Mouse (Mus musculus): ENCODE results near the gene Llgl2. TPM values are rescaled to one million over a fixed set of nuclear protein-coding genes. Genes with fewer than 3 reads are reported as not detected.

Gene Llgl2
- polyA plus RNA-seq, 1 experiment from 2014 or later: 6.2 TPM

DNA sequence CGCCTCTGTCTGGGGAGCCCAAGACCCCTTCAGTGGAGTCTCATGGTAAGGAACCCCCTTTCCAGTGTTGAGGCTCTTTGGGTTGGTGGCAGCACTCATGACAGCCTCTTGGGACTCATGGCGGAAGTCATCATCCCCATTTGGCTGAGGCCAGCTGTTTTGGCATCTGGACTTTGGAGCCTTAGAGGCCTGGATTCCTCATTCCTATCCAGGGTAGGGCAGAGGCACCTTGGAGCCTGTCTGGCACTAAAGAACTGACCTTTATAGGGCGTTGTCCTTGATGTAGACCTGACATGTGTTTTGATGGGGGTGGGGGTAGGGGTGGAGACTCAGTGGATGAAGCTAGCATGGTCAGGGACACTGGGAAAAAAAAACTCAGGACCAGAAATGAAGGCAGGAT lies 60.5 kb downstream of the Llgl2 start:
- 99% methylated on average over 3 of the region's 3 CpGs for WGBS
- H3K4me2 ChIP-seq (ENCODE audit: low read depth, severe bottlenecking): no peak overlapping the region
- no peak overlapping the region for H3K9ac ChIP-seq (ENCODE audit: low read length)
- peaks cover 10% of the 10 kb centered on the region for H3K27me3 ChIP-seq (ENCODE audit: control insufficient read depth, insufficient read depth, low read length)
- H3K9me3 ChIP-seq (ENCODE audit: control insufficient read depth, low read length): no peaks in the 10 kb centered on the region
- H3K4me1 ChIP-seq (ENCODE audit: control insufficient read depth, insufficient read depth, low read length): no peaks in the 10 kb centered on the region
- H3K27ac ChIP-seq (replicated peaks; ENCODE audit: low read depth, low read length): no peak overlapping the region
- no peak overlapping the region for H3K4me3 ChIP-seq (ENCODE audit: low read depth, low read length)
- no peaks in the 10 kb centered on the region for H3K36me3 ChIP-seq (ENCODE audit: control insufficient read depth, insufficient read depth, low read length)
- ATAC-seq (ENCODE audit: insufficient number of reproducible peaks, low FRiP score, low TSS enrichment, low read depth) (no peak), DNase-seq (ENCODE audit: low spot score) (no peak)

DNA sequence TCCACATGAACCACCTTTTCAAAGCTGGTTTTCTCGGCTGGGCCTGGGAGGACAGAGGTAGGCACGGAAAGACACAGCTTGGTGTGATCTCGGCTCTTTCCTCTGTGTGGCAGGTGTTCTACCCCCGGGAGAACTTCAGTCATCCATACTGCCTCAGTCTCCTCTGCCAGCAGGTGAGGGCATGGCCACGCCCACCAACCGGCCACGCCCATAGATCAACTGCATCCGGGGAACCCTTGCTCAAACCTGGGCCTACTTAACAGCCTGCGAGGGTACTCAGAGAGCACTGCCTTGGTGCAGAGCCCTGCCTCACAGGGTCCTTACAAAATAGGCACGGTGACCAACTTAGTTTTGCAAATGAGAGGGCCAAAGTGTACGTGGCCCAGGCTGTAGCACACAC lies 61.4 kb downstream of the Llgl2 start:
- Histone ChIP-seq H3K27me3 (ENCODE audit: control insufficient read depth, insufficient read depth, low read length) (peaks cover 10% of the 10 kb centered on the region), H3K4me3 (ENCODE audit: low read depth, low read length) (no peak overlapping the region), H3K9me3 (ENCODE audit: control insufficient read depth, low read length) (no peaks in the 10 kb centered on the region), H3K9ac (ENCODE audit: low read length) (no peak overlapping the region), H3K36me3 (ENCODE audit: control insufficient read depth, insufficient read depth, low read length) (no peaks in the 10 kb centered on the region), H3K27ac (replicated peaks; ENCODE audit: low read depth, low read length) (no peak overlapping the region), H3K4me2 (ENCODE audit: low read depth, severe bottlenecking) (no peak overlapping the region), H3K4me1 (ENCODE audit: control insufficient read depth, insufficient read depth, low read length) (no peaks in the 10 kb centered on the region)
- 75% methylated on average over 11 of the region's 11 CpGs for whole genome bisulfite sequencing
- ATAC-seq (ENCODE audit: insufficient number of reproducible peaks, low FRiP score, low TSS enrichment, low read depth) (no peak), DNase-seq (ENCODE audit: low spot score) (no peak)

DNA sequence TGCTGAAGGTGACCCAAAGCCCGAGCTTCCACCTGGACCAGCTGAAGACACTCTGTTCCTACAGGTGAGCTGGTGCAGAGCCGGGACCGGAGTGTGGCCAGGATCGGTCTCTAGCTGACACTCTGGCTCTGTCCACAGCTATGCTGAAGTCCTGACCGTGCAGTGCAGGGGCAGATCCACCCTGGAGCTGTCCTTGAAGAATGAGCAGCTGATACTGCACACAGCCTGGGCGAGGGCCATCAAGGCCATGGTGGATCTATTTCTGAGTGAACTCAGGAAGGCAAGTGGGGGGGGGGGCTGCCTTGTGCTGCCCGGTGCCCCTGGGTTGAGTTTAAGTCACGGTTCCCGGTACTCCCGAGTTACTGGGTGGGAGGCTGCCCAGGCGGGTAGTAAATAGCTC lies 62.6 kb downstream of the Llgl2 start:
- WGBS: 89% methylated on average over 11 of the region's 11 CpGs
- ATAC-seq (ENCODE audit: insufficient number of reproducible peaks, low FRiP score, low TSS enrichment, low read depth): 0 out of 2 replicates have a peak, but pooled peaks have one; percentile 18
- no peak overlapping the region for H3K4me3 ChIP-seq (ENCODE audit: low read depth, low read length)
- DNase-seq (ENCODE audit: low spot score): no peak
- H3K9me3 ChIP-seq (ENCODE audit: control insufficient read depth, low read length): no peaks in the 10 kb centered on the region
- peaks cover 10% of the 10 kb centered on the region for H3K27me3 ChIP-seq (ENCODE audit: control insufficient read depth, insufficient read depth, low read length)
- no peak overlapping the region for H3K9ac ChIP-seq (ENCODE audit: low read length)
- H3K27ac ChIP-seq (replicated peaks; ENCODE audit: low read depth, low read length): no peak overlapping the region
- H3K4me2 ChIP-seq (ENCODE audit: low read depth, severe bottlenecking): no peak overlapping the region
- no peaks in the 10 kb centered on the region for H3K36me3 ChIP-seq (ENCODE audit: control insufficient read depth, insufficient read depth, low read length)
- 0 out of 2 replicates have a peak, but pooled peaks cover 1% of the 10 kb centered on the region for H3K4me1 ChIP-seq (ENCODE audit: control insufficient read depth, insufficient read depth, low read length)

DNA sequence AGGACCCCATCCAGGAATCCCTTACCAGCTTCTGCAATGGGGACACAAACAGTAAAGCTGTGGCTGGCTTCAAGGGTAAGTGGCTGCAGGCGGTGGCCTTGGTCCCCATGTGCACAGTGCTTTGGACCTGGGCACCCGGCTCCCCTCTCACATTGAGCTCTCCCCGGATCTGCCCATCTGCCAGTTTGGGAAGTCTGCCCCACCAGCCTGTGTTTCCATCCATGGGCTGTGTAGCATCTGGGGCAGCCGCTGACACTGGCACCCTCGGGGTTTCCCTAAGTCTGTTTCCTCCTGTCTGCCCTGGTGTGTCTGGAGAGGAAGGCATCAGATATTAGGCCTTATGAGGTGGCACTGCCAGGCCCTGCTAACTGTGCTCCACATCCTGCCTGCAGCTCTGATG lies 64.2 kb downstream of the Llgl2 start:
- ATAC-seq (ENCODE audit: insufficient number of reproducible peaks, low FRiP score, low TSS enrichment, low read depth): no peak
- H3K36me3 ChIP-seq (ENCODE audit: control insufficient read depth, insufficient read depth, low read length): no peaks in the 10 kb centered on the region; the same call in 1 of the 2 replicates
- no peak overlapping the region for H3K4me2 ChIP-seq (ENCODE audit: low read depth, severe bottlenecking)
- no peak for DNase-seq (ENCODE audit: low spot score)
- WGBS: 82% methylated on average over 5 of the region's 5 CpGs
- no peaks in the 10 kb centered on the region for H3K9me3 ChIP-seq (ENCODE audit: control insufficient read depth, low read length)
- no peak overlapping the region for H3K9ac ChIP-seq (ENCODE audit: low read length)
- 0 out of 2 replicates have a peak, but pooled peaks cover 2% of the 10 kb centered on the region for H3K4me1 ChIP-seq (ENCODE audit: control insufficient read depth, insufficient read depth, low read length)
- H3K27me3 ChIP-seq (ENCODE audit: control insufficient read depth, insufficient read depth, low read length): peaks cover 1% of the 10 kb centered on the region
- no peak overlapping the region for H3K27ac ChIP-seq (replicated peaks; ENCODE audit: low read depth, low read length)
- no peak overlapping the region for H3K4me3 ChIP-seq (ENCODE audit: low read depth, low read length)

DNA sequence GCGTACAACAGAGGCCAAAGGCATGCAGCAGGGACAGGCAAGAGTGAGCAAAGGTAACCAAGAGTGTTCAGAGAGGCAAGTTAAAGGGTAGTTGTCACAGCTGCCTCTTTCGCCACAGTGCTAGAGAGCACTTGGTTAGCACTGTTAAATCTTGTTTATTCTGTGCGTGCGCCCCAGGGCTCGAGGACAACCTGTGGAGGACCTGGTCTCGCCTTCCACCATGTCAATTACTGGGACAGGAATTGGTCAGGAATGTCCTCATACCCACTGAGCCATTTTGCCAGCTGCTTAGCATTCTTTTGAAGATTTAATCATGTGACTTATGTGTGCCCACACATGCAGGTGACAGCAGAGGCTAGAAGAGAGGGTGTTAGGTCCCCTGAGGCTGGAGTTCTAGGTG lies 65.3 kb downstream of the Llgl2 start:
- H3K9me3 ChIP-seq (ENCODE audit: control insufficient read depth, low read length): no peaks in the 10 kb centered on the region
- H3K9ac ChIP-seq (ENCODE audit: low read length): no peak overlapping the region
- WGBS: 81% methylated on average over 6 of the region's 6 CpGs
- no peak for DNase-seq (ENCODE audit: low spot score)
- H3K4me1 ChIP-seq (ENCODE audit: control insufficient read depth, insufficient read depth, low read length): 0 out of 2 replicates have a peak, but pooled peaks cover 2% of the 10 kb centered on the region
- H3K36me3 ChIP-seq (ENCODE audit: control insufficient read depth, insufficient read depth, low read length): no peaks in the 10 kb centered on the region; the same call in 1 of the 2 replicates
- no peak for ATAC-seq (ENCODE audit: insufficient number of reproducible peaks, low FRiP score, low TSS enrichment, low read depth)
- H3K27me3 ChIP-seq (ENCODE audit: control insufficient read depth, insufficient read depth, low read length): no peaks in the 10 kb centered on the region
- H3K4me3 ChIP-seq (ENCODE audit: low read depth, low read length): no peak overlapping the region
- H3K4me2 ChIP-seq (ENCODE audit: low read depth, severe bottlenecking): no peak overlapping the region
- H3K27ac ChIP-seq (replicated peaks; ENCODE audit: low read depth, low read length): no peak overlapping the region

DNA sequence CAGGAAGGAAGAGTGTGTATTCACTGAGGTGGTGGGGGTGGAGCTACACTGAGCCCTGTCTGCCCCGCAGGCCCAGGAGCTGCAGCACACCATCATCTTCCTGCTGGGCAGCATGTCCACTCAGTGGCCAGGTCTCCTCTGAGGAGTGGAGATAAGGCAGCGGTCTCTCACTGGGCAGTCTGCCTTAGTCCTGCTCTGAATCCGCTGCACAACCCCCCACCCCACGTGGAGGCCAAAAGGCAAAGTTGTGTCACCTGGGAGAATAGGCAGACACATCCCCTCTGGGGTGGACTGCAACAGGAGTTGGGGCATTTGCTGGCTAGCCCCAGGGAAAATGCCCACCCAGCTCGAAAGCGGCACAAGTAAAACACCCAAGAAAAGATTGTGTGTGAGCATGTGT lies 68.4 kb downstream of the Llgl2 start:
- H3K4me1 ChIP-seq (ENCODE audit: control insufficient read depth, insufficient read depth, low read length): 0 out of 2 replicates have a peak, but pooled peaks cover 2% of the 10 kb centered on the region
- H3K9ac ChIP-seq (ENCODE audit: low read length): no peak overlapping the region
- H3K27me3 ChIP-seq (ENCODE audit: control insufficient read depth, insufficient read depth, low read length): no peaks in the 10 kb centered on the region
- WGBS: 75% methylated on average over 6 of the region's 6 CpGs
- H3K4me2 ChIP-seq (ENCODE audit: low read depth, severe bottlenecking): no peak overlapping the region
- peaks cover 4% of the 10 kb centered on the region; the same call in 1 of the 2 replicates for H3K36me3 ChIP-seq (ENCODE audit: control insufficient read depth, insufficient read depth, low read length)
- DNase-seq (ENCODE audit: low spot score): no peak
- H3K4me3 ChIP-seq (ENCODE audit: low read depth, low read length): no peak overlapping the region
- no peaks in the 10 kb centered on the region for H3K9me3 ChIP-seq (ENCODE audit: control insufficient read depth, low read length)
- ATAC-seq (ENCODE audit: insufficient number of reproducible peaks, low FRiP score, low TSS enrichment, low read depth): no peak
- no peak overlapping the region for H3K27ac ChIP-seq (replicated peaks; ENCODE audit: low read depth, low read length)

DNA sequence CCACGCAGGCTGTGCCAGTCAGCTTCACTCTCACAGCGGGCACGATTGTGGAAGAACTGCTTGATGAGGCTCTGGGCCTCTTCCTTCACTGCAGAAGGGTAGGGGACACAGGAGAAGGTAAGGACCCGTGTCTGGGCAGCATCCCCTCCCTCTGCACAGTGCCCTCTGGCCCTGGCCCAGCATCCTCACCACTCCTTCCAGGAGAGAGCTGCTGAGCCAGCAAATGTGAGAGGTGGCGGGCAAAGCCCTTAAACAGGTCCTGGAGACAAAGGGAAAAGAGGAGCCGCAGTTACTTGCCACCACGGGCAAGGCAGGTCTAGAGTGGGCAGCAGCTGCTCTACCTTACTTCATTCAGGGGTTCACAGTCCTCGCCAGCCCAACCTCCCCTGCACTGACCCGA lies 69.2 kb downstream of the Llgl2 start:
- H3K9me3 ChIP-seq (ENCODE audit: control insufficient read depth, low read length): no peaks in the 10 kb centered on the region
- DNase-seq (ENCODE audit: low spot score) (no peak), ATAC-seq (ENCODE audit: insufficient number of reproducible peaks, low FRiP score, low TSS enrichment, low read depth) (no peak)
- peaks cover 4% of the 10 kb centered on the region; the same call in 1 of the 2 replicates for H3K36me3 ChIP-seq (ENCODE audit: control insufficient read depth, insufficient read depth, low read length)
- H3K4me3 ChIP-seq (ENCODE audit: low read depth, low read length): no peak overlapping the region
- H3K27me3 ChIP-seq (ENCODE audit: control insufficient read depth, insufficient read depth, low read length): no peaks in the 10 kb centered on the region
- no peak overlapping the region for H3K4me2 ChIP-seq (ENCODE audit: low read depth, severe bottlenecking)
- WGBS: 90% methylated on average over 9 of the region's 9 CpGs
- no peak overlapping the region for H3K27ac ChIP-seq (replicated peaks; ENCODE audit: low read depth, low read length)
- 0 out of 2 replicates have a peak, but pooled peaks cover 2% of the 10 kb centered on the region for H3K4me1 ChIP-seq (ENCODE audit: control insufficient read depth, insufficient read depth, low read length)
- no peak overlapping the region for H3K9ac ChIP-seq (ENCODE audit: low read length)

DNA sequence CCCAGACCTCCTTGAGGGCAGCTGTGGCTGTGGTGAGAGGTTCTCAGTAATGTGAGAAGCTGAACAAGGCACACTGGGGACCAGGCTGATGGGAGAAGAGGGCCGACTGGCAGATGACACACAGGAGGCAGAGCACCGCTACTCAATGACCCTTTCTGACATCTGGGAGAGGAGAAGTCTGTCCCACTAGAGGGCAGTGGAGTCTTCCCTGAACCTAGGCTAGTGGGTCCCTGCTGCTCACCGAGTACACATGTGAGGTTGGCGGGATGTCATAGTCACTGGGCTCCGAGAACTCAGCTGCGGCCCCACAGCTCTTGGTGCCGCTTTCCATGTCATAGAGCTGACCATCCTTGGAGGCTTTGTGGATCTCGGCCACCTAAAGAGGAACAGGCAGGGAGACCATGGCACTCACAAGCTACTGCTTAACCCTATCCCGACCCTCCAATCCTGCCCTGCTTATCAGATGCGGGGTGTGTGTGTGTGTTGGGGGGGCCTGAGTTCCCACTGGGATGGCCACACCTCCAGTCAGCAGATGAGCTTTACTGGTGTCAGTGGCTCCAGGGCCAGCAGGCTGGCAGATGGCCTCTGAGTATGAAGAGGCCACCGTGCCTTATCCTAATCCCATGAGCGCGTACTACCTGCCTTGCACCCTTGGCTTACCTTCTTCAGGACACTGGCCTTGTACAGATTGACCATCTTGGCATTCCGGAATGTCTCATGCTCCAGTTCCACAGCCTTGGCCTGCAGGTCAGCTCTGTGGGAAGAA lies 71.1 kb downstream of the Llgl2 start:
- ATAC-seq (ENCODE audit: insufficient number of reproducible peaks, low FRiP score, low TSS enrichment, low read depth): no peak
- Histone ChIP-seq H3K9me3 (ENCODE audit: control insufficient read depth, low read length) (no peaks in the 10 kb centered on the region), H3K4me3 (ENCODE audit: low read depth, low read length) (no peak overlapping the region), H3K36me3 (ENCODE audit: control insufficient read depth, insufficient read depth, low read length) (peaks cover 4% of the 10 kb centered on the region; the same call in 1 of the 2 replicates), H3K4me1 (ENCODE audit: control insufficient read depth, insufficient read depth, low read length) (peaks cover 8% of the 10 kb centered on the region), H3K4me2 (ENCODE audit: low read depth, severe bottlenecking) (no peak overlapping the region), H3K27me3 (ENCODE audit: control insufficient read depth, insufficient read depth, low read length) (no peaks in the 10 kb centered on the region), H3K9ac (ENCODE audit: low read length) (no peak overlapping the region), H3K27ac (replicated peaks; ENCODE audit: low read depth, low read length) (0 out of 2 replicates have a peak overlapping the region, but pooled peaks have one; percentile 30)
- no peak for DNase-seq (ENCODE audit: low spot score)
- 77% methylated on average over 14 of the region's 14 CpGs for WGBS
